Mouse (Mus musculus) frontal cortex, postnatal 10 days (tissue): Measurements from ENCODE around the gene Grb14.

ENCODE experiments used
- DNase-seq, 2 experiments: peaks; one replicate each; pipeline ENCODE4 v3.0.0; 2022; ENCODE audit warnings: low spot score in 2 of 2, mixed read lengths in 1 of 2

Gene Grb14

DNA sequence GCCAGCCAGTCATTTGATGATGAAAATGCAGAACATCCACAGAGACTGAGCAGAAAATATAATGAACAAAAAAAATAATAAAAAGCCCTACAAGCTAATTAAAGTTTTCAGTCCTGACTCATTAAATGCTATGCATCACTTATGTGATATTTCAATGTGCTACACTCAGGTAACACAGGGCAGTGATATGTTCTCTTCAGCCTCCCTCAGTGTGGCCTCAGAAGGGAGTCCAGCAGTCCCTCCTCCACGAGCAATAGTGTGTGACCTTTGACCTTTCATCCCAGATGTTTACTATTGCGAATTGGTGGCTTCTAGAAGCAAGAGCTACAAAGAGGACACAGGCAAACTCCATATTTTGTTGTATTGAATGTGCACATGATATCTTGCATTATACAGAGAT lies 146.5 kb downstream of the Grb14 start:
- DNase-seq: no peak
